Mouse (Mus musculus) liver, adult 2 months (tissue): ENCODE results near the gene Endou. TPM values are rescaled to one million over a fixed set of nuclear protein-coding genes. Genes with fewer than 3 reads are reported as not detected.

Source experiments
- DNase-seq: peaks from one replicate; pipeline ENCODE4 v3.0.0-alpha.2; 2011; ENCODE audit warnings: low read depth, low spot score; ENCODE audit errors: extremely low read depth
- H3K27ac ChIP-seq: fragments of 200-500 bp; replicated peaks from 2 replicates; pipeline ENCODE4 v1.5.1; 2012; ENCODE audit warnings: low read depth, mild to moderate bottlenecking, control low read depth, inconsistent platforms, low read length; ENCODE audit not compliant: insufficient read depth
- H3K27me3 ChIP-seq: fragments of 200-500 bp; 2 replicates; pipeline ENCODE4 v1.6.1; 2012; ENCODE audit warnings: mild to moderate bottlenecking, moderate library complexity, low read length, inconsistent platforms; ENCODE audit not compliant: control insufficient read depth, insufficient read depth
- H3K36me3 ChIP-seq: fragments of 200-500 bp; 2 replicates; pipeline ENCODE4 v1.6.1; 2012; ENCODE audit warnings: low read length, inconsistent platforms; ENCODE audit not compliant: control insufficient read depth, insufficient read depth
- H3K4me1 ChIP-seq: fragments of 200-500 bp; 2 replicates; pipeline ENCODE4 v1.6.1; 2011; ENCODE audit warnings: low read length; ENCODE audit not compliant: control insufficient read depth, insufficient read depth
- H3K4me3 ChIP-seq: fragments of 200-500 bp; 2 replicates; pipeline ENCODE4 v1.5.1; 2011; ENCODE audit warnings: low read depth, mild to moderate bottlenecking, control low read depth, low read length, moderate library complexity; ENCODE audit not compliant: insufficient read depth
- H3K79me2 ChIP-seq: fragments of 200-500 bp; 2 replicates; pipeline ENCODE4 v1.6.1; 2012; ENCODE audit warnings: inconsistent platforms, mild to moderate bottlenecking, low read length, moderate library complexity; ENCODE audit not compliant: control insufficient read depth, insufficient read depth
- H3K9ac ChIP-seq: fragments of 200-500 bp; 2 replicates; pipeline ENCODE4 v1.6.1; 2012; ENCODE audit warnings: low read depth, mild to moderate bottlenecking, control low read depth, inconsistent platforms, low read length
- CTCF ChIP-seq: fragments of 200-500 bp; IDR thresholded peaks from 2 replicates; pipeline ENCODE4 v1.5.1; 2011; ENCODE audit warnings: low read depth, low read length, control low read depth
- POLR2A ChIP-seq: fragments of 200-500 bp; IDR thresholded peaks from 2 replicates; pipeline ENCODE4 v1.6.1; 2011; ENCODE audit warnings: low read length, control low read depth; ENCODE audit not compliant: insufficient read depth; ENCODE audit errors: extremely low read depth
- WGBS: fragments of 180-500 bp; shearing (Covaris S2); methylation state at CpG from one replicate; pipeline ENCODE4 v1.1.7; 2018; 5-methylcytosine and 5-hydroxymethylcytosine counted together
- polyA plus RNA-seq: library from polyadenylated mRNA; depleted of rRNA; stranded (reverse); fragments of >200 nt; gene quantifications from 2 replicates; pipeline ENCODE4 v1.2.3, GENCODE M21; 2012
- total RNA-seq: library from RNA; depleted of rRNA; stranded (reverse); fragments of >200 nt; gene quantifications from 2 replicates; pipeline ENCODE4 v1.2.3, GENCODE M21; 2014

Endou gene
- total and polyA plus RNA-seq, 2 experiments: 0.32 to 0.55 TPM

DNA sequence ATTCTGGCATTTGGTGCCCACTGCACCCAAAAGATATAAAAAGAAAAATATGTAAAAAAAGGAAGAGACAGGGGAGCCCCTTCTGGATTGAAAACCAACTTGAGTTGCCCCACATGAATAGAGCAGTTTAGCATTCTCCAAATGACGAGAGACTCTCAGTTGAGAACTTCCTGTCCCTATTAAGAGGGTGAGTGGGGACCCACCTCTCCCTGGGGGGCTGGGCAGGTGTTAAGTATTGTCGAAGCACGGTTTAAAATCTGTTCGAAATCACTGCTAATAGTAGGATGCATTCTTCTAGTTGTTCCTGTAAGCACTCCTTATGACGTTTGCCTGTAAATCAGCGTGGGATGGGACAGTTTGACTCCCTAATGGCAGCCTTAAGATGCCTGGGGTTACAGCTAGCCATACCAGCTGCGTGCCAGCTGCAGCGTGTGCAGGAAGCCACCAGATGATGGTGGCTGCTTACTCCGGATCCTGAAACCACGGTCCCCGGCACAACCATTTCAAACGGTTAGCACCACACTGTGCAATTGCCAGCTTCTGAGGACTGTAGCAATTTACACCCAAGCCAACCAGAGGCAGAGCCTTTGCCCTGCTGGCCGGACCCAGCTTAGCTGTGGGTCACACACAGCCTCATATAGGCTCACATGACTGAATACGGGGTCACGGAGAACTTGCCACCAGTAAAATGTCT lies 10.0 kb downstream of the Endou start:
- no peak overlapping the region for H3K27ac ChIP-seq
- DNase-seq: no peak
- TF ChIP-seq POLR2A (no peak), CTCF (no peak)
- WGBS: 73% methylated on average over 15 of the region's 15 CpGs
- H3K27me3 ChIP-seq: no peaks in the 10 kb centered on the region
- H3K9ac ChIP-seq: no peak overlapping the region
- no peak overlapping the region for H3K4me3 ChIP-seq
- no peaks in the 10 kb centered on the region for H3K36me3 ChIP-seq
- H3K79me2 ChIP-seq: no peaks in the 10 kb centered on the region
- no peaks in the 10 kb centered on the region for H3K4me1 ChIP-seq

DNA sequence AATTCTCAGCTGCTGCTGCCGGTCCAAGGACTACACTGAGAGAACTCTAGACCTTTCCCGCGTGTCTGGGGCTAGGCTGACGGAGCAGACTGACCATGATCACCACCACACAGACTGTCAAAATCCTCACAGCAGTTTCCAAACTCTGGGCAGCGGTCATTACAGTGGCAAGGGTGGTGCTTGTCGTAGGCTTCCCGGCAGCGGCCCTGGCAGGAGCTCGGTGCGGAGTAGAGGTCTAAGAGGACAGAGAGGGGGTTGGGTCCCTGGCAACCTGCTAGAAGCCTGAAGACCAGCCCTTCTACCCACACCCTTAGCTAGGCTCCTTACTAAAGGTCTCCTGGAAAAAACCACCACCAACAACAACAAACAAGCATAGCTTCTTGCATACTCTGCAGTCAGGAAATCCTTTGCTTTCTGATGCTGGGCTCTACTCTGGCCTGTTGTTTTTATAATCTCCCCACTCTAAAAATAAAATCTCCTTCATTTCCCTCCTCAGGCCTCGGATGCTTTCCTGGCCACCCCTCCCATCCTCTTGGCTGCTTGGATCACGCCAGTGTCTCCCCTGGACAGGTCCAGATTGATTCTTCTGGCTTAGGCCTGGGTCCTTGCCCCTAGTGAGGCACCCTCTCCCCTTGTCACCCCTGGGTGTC lies 11.0 kb downstream of the Endou start:
- Histone ChIP-seq H3K79me2 (no peaks in the 10 kb centered on the region), H3K9ac (peak overlapping the region; percentile 51), H3K27me3 (no peaks in the 10 kb centered on the region), H3K36me3 (no peaks in the 10 kb centered on the region), H3K4me3 (peak overlapping the region; percentile 32; the same call in 1 of the 2 replicates), H3K4me1 (no peaks in the 10 kb centered on the region), H3K27ac (peak overlapping the region; percentile 89)
- WGBS: 80% methylated on average over 12 of the region's 12 CpGs
- DNase-seq: no peak
- no peak for TF ChIP-seq CTCF
- TF ChIP-seq POLR2A: no peak

DNA sequence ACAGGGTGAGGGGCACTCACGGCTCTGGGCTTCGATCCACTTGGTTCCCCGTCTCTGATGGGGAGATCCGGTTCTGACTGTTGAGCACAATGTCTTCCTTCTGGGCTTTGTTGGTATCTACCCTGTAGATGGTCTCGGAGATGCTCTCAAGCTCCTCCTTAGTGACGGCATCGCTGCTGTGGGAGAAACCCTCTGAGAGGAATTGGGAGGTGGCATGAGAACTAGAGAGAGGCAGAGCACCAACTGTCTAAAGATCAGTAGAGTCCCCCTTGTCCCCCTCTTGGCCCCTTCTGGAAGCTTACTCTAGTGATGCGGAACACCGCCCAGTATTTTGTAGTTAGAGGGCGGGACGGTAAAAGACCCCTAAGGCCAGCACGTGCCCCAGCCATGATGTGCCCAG lies 11.6 kb downstream of the Endou start:
- no peaks in the 10 kb centered on the region for H3K4me1 ChIP-seq
- H3K79me2 ChIP-seq: no peaks in the 10 kb centered on the region
- TF ChIP-seq POLR2A: no peak
- TF ChIP-seq CTCF: no peak
- no peak for DNase-seq
- no peak overlapping the region for H3K4me3 ChIP-seq
- H3K9ac ChIP-seq: peak overlapping the region; percentile 51; the same call in 1 of the 2 replicates
- WGBS: 86% methylated on average over 12 of the region's 12 CpGs
- no peaks in the 10 kb centered on the region for H3K27me3 ChIP-seq
- no peaks in the 10 kb centered on the region for H3K36me3 ChIP-seq
- peak overlapping the region; percentile 89 for H3K27ac ChIP-seq

DNA sequence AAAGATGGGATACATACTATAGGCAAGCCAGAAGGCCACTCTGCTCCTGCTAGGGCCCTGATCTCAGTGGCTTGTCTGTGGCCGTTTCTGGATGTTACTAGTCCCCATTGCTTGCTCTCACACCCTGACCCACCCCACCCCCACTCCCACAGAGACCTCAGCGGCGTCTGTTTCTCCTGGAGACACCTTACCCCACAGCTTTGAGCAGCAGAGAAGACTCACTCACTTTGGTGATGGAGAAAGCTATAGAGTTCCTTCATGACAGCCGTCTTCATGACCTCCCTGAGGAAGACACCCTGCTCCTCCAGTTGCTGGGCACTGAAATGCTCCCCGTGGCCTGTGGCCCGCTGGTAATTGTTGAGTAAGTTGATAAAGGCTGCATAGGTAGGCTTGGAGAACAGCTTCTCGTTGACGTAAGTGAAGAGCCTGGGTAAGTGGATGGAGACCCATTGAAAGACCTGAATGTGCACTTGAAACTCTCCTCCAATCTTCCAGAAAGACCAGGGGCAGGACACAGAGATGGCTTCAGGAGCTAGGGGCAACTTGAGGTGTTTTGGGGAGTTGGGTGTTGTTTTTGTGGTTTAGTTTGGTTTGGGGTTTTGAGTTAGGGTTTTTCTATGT lies 12.5 kb downstream of the Endou start:
- Histone ChIP-seq H3K4me3 (no peak overlapping the region), H3K27ac (no peak overlapping the region), H3K9ac (no peak overlapping the region), H3K4me1 (no peaks in the 10 kb centered on the region), H3K36me3 (no peaks in the 10 kb centered on the region), H3K79me2 (no peaks in the 10 kb centered on the region), H3K27me3 (no peaks in the 10 kb centered on the region)
- 72% methylated on average over 8 of the region's 8 CpGs for WGBS
- TF ChIP-seq CTCF: no peak
- TF ChIP-seq POLR2A: no peak
- no peak for DNase-seq

DNA sequence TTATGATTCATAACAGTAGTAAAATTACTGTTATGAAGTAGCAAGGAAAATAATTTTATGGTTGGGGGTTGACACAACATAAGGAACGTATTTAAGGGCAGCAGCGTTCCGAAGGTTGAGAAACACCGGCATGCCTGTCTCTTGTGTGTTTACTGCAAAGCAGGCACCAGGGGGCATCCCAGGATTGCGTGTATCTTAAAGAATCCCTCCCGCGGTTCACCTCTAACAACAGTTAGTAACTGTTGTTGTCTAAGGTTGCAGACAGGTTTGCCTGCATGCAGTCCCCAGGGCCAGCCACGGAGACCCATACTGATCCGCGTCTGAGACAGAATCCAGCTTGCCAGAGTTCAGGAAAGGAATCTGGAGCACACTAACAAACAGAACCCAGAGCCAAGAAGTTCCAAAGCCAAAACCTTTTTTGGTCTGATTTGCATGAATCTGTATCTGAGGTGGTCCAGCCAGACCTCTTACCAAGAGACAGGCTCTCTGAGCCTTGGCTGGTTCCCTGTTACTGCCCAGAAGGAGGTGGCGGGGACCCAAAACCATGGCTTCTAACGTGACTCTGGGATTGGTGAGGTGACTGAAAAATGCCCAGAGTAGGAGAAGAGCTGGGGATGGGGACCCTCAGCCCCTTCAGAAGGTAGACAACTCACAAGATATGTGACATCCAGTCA lies 13.1 kb downstream of the Endou start:
- Histone ChIP-seq H3K9ac (peak overlapping the region; percentile 40; the same call in 1 of the 2 replicates), H3K4me1 (no peaks in the 10 kb centered on the region), H3K36me3 (no peaks in the 10 kb centered on the region), H3K27me3 (no peaks in the 10 kb centered on the region), H3K79me2 (no peaks in the 10 kb centered on the region), H3K27ac (no peak overlapping the region), H3K4me3 (no peak overlapping the region)
- WGBS: 18% methylated on average over 12 of the region's 12 CpGs
- peak; percentile 38 for DNase-seq
- TF ChIP-seq POLR2A (no peak), CTCF (peak; percentile 75)
